Mouse (Mus musculus) CH12.LX (cell line): Measurements from ENCODE around the gene Klhdc4. TPM values are rescaled to one million over a fixed set of nuclear protein-coding genes. Genes with fewer than 3 reads are reported as not detected.

Experiments
- DNase-seq: peaks from one replicate; pipeline ENCODE4 v3.0.0-alpha.2; 2013; ENCODE audit errors: extremely low read depth
- H3K27ac ChIP-seq: 2 replicates; pipeline ENCODE4 v1.5.1; 2012; ENCODE audit warnings: low read depth, mild to moderate bottlenecking, control low read depth, moderate library complexity; ENCODE audit not compliant: insufficient read depth
- H3K27me3 ChIP-seq: replicated peaks from 2 replicates; pipeline ENCODE3; 2012; ENCODE audit warnings: inconsistent platforms
- H3K36me3 ChIP-seq, 2 experiments: replicated peaks in 1 of 2; 2 replicates each; pipeline versions ENCODE3 to v1.6.1; 2012; ENCODE audit warnings: inconsistent platforms in 1 of 2, low read length in 1 of 2, mild to moderate bottlenecking in 1 of 2, mixed read lengths in 1 of 2, moderate library complexity in 1 of 2; ENCODE audit not compliant: control insufficient read depth in 1 of 2, insufficient read depth in 1 of 2
- H3K4me1 ChIP-seq, 2 experiments: 2 replicates each; pipeline ENCODE4 v1.6.1; 2012; ENCODE audit warnings: inconsistent platforms in 1 of 2, moderate library complexity in 1 of 2; ENCODE audit not compliant: insufficient read depth in 2 of 2, control insufficient read depth in 1 of 2
- H3K4me2 ChIP-seq: 2 replicates; pipeline ENCODE4 v1.6.1; 2012; ENCODE audit warnings: low read depth, mild to moderate bottlenecking, control low read depth; ENCODE audit not compliant: poor library complexity, insufficient read depth, severe bottlenecking
- H3K4me3 ChIP-seq, 3 experiments: fragments of 150-350 bp in 1 of 3; sonication (generic) in 1 of 3; replicated peaks in 1 of 3; 2 replicates each; pipeline versions ENCODE3 to v1.5.1; 2011 to 2012; ENCODE audit warnings: low read depth in 2 of 3, low read length in 2 of 3, mild to moderate bottlenecking in 2 of 3, moderate library complexity in 2 of 3, control low read depth in 1 of 3, improper control_type of control experiment in 1 of 3, inconsistent platforms in 1 of 3, mixed read lengths in 1 of 3; ENCODE audit not compliant: poor library complexity in 1 of 3
- H3K79me2 ChIP-seq: replicated peaks from 2 replicates; pipeline ENCODE4 v1.6.1; 2012; ENCODE audit warnings: mild to moderate bottlenecking, moderate library complexity; ENCODE audit not compliant: control insufficient read depth, poor library complexity, insufficient read depth, severe bottlenecking; ENCODE audit errors: extremely low read depth
- H3K9ac ChIP-seq: 2 replicates; pipeline ENCODE4 v1.6.1; 2012; ENCODE audit warnings: low read depth, mild to moderate bottlenecking, control low read depth, moderate library complexity; ENCODE audit not compliant: insufficient read depth
- H3K9me3 ChIP-seq: replicated peaks from 2 replicates; pipeline ENCODE3; 2012; ENCODE audit warnings: low read length, inconsistent platforms, mixed read lengths
- CHD2 ChIP-seq: IDR thresholded peaks from 2 replicates; pipeline ENCODE4 v1.6.1; 2011; ENCODE audit warnings: low read length, improper control_type of control experiment
- CTCF ChIP-seq, 2 experiments: IDR thresholded peaks in 1 of 2; conservative IDR thresholded peaks in 1 of 2; 2 replicates each; pipeline ENCODE4 v1.5.1; 2011 to 2012; ENCODE audit warnings: low read depth in 2 of 2, low read length in 2 of 2, improper control_type of control experiment in 1 of 2, inconsistent platforms in 1 of 2, mild to moderate bottlenecking in 1 of 2, moderate library complexity in 1 of 2
- ELF1 ChIP-seq: IDR thresholded peaks from 2 replicates; pipeline ENCODE4 v1.6.1; 2014; ENCODE audit warnings: low read depth, mild to moderate bottlenecking, inconsistent platforms, low read length, improper control_type of control experiment
- GABPA ChIP-seq: IDR thresholded peaks from 2 replicates; pipeline ENCODE4 v1.6.1; 2012; ENCODE audit warnings: low read depth, low read length, improper control_type of control experiment, inconsistent platforms; ENCODE audit not compliant: insufficient replicate concordance
- HCFC1 ChIP-seq: IDR thresholded peaks from 2 replicates; pipeline ENCODE4 v1.6.1; 2012; ENCODE audit warnings: low read depth, mild to moderate bottlenecking, inconsistent platforms, low read length, improper control_type of control experiment
- IRF4 ChIP-seq: IDR thresholded peaks from 2 replicates; pipeline ENCODE4 v1.6.1; 2014; ENCODE audit warnings: low read depth, mild to moderate bottlenecking, inconsistent platforms, low read length, improper control_type of control experiment
- JUN ChIP-seq: IDR thresholded peaks from 2 replicates; pipeline ENCODE4 v1.6.1; 2011; ENCODE audit warnings: low read depth, mild to moderate bottlenecking, low read length, improper control_type of control experiment, moderate library complexity; ENCODE audit not compliant: insufficient read depth
- MAX ChIP-seq: IDR thresholded peaks from 2 replicates; pipeline ENCODE4 v1.6.1; 2011; ENCODE audit warnings: low read length, improper control_type of control experiment
- MAZ ChIP-seq: IDR thresholded peaks from 2 replicates; pipeline ENCODE4 v1.6.1; 2012; ENCODE audit warnings: low read depth, mild to moderate bottlenecking, inconsistent platforms, low read length, improper control_type of control experiment, moderate library complexity
- MXI1 ChIP-seq: IDR thresholded peaks from 2 replicates; pipeline ENCODE4 v1.6.1; 2011; ENCODE audit warnings: mild to moderate bottlenecking, low read depth, low read length, improper control_type of control experiment
- NRF1 ChIP-seq: IDR thresholded peaks from 2 replicates; pipeline ENCODE4 v1.6.1; 2014; ENCODE audit warnings: low read depth, mild to moderate bottlenecking, inconsistent platforms, low read length, improper control_type of control experiment, moderate library complexity
- POLR2A ChIP-seq: IDR thresholded peaks from 2 replicates; pipeline ENCODE4 v1.6.1; 2011; ENCODE audit warnings: low read depth, mild to moderate bottlenecking, improper control_type of control experiment, low read length
- POLR2AphosphoS2 ChIP-seq: IDR thresholded peaks from 2 replicates; pipeline ENCODE4 v1.6.1; 2011; ENCODE audit warnings: low read depth, low read length, improper control_type of control experiment
- RAD21 ChIP-seq: IDR thresholded peaks from 2 replicates; pipeline ENCODE4 v1.6.1; 2011; ENCODE audit warnings: low read depth, mild to moderate bottlenecking, low read length, improper control_type of control experiment, moderate library complexity
- TCF12 ChIP-seq: IDR thresholded peaks from 2 replicates; pipeline ENCODE4 v1.6.1; 2014; ENCODE audit warnings: low read depth, mild to moderate bottlenecking, inconsistent platforms, low read length, improper control_type of control experiment
- ZC3H11A ChIP-seq: IDR thresholded peaks from 2 replicates; pipeline ENCODE4 v1.6.1; 2012; ENCODE audit warnings: low read depth, mild to moderate bottlenecking, inconsistent platforms, low read length, improper control_type of control experiment
- dilution Hi-C: fragments of 300-500 bp; cut with MboI; formaldehyde crosslinking; loops from 2 replicates; pipeline ENCODE4 v1.14.3; 2020; ENCODE audit warnings: low sequenced_read_pairs; ENCODE audit not compliant: extremely low pct_unique_long_range_greater_than_20kb, extremely low pct_ligation_motif_present
- in situ Hi-C: fragments of 300-500 bp; cut with MboI; formaldehyde crosslinking; loops from 3 replicates; pipeline ENCODE4 v1.14.3; 2019; ENCODE audit warnings: low sequenced_read_pairs, low pct_ligation_motif_present, low pct_unique_long_range_greater_than_20kb, mixed read lengths
- polyA plus RNA-seq: library from polyadenylated mRNA; unstranded; fragments of >175 nt; gene quantifications from 2 replicates; pipeline ENCODE4 v1.2.1, GENCODE M21; 2012; ENCODE audit warnings: low read depth; ENCODE audit not compliant: insufficient read length
- total RNA-seq, 2 experiments: library from RNA; depleted of rRNA; stranded (reverse); fragments of 300-350 nt in 1 of 2; fragments of >200 nt in 1 of 2; gene quantifications; 2 replicates each; pipeline ENCODE4 v1.2.3; 2012 to 2014

Klhdc4 gene
- total and polyA plus RNA-seq, 3 experiments, result 35.5 to 54.3 (median 51.5) TPM

GRCm38 (mm10) chr8:121847261-121847822 is 18.0 kb upstream of the Klhdc4 start:
- dilution Hi-C loops, result no loop called here
- Histone ChIP-seq H3K4me1 (peaks cover 28 to 72% of the 10 kb centered on the region in 2 experiments), H3K27me3 (no peaks in the 10 kb centered on the region), H3K4me2 (no peak overlapping the region)
- no peak for TF ChIP-seq HCFC1
- TF ChIP-seq POLR2AphosphoS2, result peak; percentile 24; the same call in 1 of the 2 replicates
- TF ChIP-seq MXI1, result 0 out of 2 replicates have a peak, but pooled peaks have one; percentile 18
- TF ChIP-seq TCF12, result no peak
- peak; percentile 3; the same call in 1 of the 2 replicates for TF ChIP-seq CHD2
- no peak for TF ChIP-seq RAD21
- TF ChIP-seq, all 38 proteins: peak for 3
- Histone ChIP-seq H3K9ac (no peak overlapping the region; the same call in 1 of the 2 replicates), H3K4me3 (no peak overlapping the region), H3K9me3 (no peaks in the 10 kb centered on the region), H3K36me3 (peaks cover 30 to 37% of the 10 kb centered on the region in 2 experiments), H3K79me2 (peaks cover 17% of the 10 kb centered on the region), H3K27ac (peak overlapping the region; percentile 98)
- in situ Hi-C loops, result no loop called here
- peak; percentile 35 for DNase-seq

GRCm38 (mm10) chr8:121846815-121847214 is 17.4 kb upstream of the Klhdc4 start:
- in situ Hi-C loops (no loop called here), dilution Hi-C loops (no loop called here)
- no peaks in the 10 kb centered on the region for H3K27me3 ChIP-seq
- H3K9me3 ChIP-seq, result no peaks in the 10 kb centered on the region
- no peak overlapping the region for H3K4me2 ChIP-seq
- TF ChIP-seq TCF12, result no peak
- TF ChIP-seq POLR2A, result peak; percentile 31; the same call in 1 of the 2 replicates
- no peak for TF ChIP-seq JUN
- no peak for TF ChIP-seq RAD21
- TF ChIP-seq NRF1, result no peak
- TF ChIP-seq ELF1, result no peak
- TF ChIP-seq CTCF (conservative IDR thresholded peaks at IDR 0.05 in 1 of 2, IDR thresholded peaks at IDR 0.05 in 1 of 2; ENCODE audit: low read depth in 2 of 2, low read length in 2 of 2), result peak in 1 of 2 experiments; percentile 27; a peak in 2 of 4 replicates
- TF ChIP-seq MAX, result no peak
- TF ChIP-seq ZC3H11A, result no peak
- no peak for TF ChIP-seq IRF4
- no peak for TF ChIP-seq MAZ
- TF ChIP-seq MXI1, result no peak
- peak; percentile 94 for TF ChIP-seq POLR2AphosphoS2
- no peak for TF ChIP-seq GABPA
- H3K36me3 ChIP-seq, result peaks cover 36 to 42% of the 10 kb centered on the region in 2 experiments
- peak overlapping the region; percentile 76 for H3K27ac ChIP-seq
- H3K4me1 ChIP-seq, result peaks cover 24 to 66% of the 10 kb centered on the region in 2 experiments
- DNase-seq, result no peak
- H3K79me2 ChIP-seq, result peaks cover 22% of the 10 kb centered on the region
- H3K9ac ChIP-seq, result no peak overlapping the region
- H3K4me3 ChIP-seq, result no peak overlapping the region
